Mouse (Mus musculus) MN1 (cell line): ENCODE measurements around the gene Islr2.
A peak's percentile ranks its signal among the peaks of the same experiment; 100 is the strongest.

Experiments used
- DNase-seq: peaks from one replicate; pipeline ENCODE4 v3.0.0-alpha.2; 2016; ENCODE audit warnings: low spot score

Gene Islr2

GRCm38 (mm10) chr9:58196610-58197567 is 7.2 kb downstream of the Islr2 start:
- no peak for DNase-seq

GRCm38 (mm10) chr9:58196141-58196540 is 8.0 kb downstream of the Islr2 start:
- DNase-seq, result no peak

DNA sequence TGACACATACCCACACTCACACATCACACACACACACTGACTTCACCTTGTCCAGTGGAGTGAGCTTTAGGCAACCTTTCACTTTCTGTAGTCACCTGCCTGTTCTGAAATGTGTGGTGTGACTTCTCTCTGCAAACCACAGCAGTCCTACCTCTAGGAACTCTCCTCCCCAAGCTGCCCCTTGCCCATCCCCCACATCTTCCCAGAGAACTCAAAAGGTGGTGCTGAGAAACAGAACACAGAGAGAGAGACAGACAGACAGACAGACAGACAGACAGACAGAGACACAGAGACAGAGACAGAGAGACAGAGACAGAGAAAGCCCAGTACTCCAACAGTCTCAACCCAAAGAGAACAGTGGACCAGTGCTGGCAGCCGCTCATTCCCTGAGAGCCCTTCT is 8.4 kb downstream of the Islr2 start:
- DNase-seq, result no peak

DNA sequence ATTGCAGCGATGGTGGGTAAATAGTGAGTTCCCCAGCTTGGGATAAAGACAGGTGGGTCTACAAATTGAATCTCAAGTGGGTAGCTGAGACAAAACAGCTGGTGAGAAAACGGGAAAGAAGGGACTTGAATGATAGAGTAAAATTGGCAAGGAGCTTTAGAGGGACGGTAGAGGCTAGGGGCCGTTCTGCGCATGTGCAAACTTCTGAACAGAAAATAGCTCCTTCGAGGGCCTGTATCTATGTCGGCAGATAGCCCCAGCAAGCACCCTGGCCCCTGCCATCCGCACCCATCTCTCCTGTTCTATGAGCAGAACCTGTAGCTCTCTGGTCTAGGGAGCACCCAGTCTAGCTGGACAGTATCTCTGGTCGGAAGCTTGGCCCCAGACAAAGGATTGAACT is 9.9 kb downstream of the Islr2 start:
- no peak for DNase-seq

- DNase-seq, result no peak
Observed at GRCm38 (mm10) chr9:58184456-58184855, 19.7 kb downstream of the Islr2 start.

DNA sequence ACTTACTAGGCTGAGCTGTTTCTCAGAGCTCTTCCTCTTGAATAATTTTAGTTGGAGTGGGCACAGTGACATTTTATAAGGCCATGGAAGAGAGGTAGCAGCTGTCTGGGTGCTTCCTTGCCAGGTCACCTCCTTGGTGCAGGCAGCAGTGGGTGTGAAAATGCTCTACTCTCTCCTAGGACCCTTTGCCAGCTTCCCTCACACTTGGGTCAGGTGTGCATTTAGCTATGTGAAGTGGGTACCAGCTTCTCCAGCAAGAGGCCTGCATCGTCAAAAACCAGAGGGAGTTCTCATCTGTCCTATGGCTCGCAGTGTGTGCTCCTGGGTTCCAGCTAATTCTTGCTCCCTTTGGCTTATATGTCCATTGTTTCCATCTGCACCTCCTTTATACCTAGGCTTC is 24.7 kb downstream of the Islr2 start:
- DNase-seq, result no peak

- no peak for DNase-seq
Observed at GRCm38 (mm10) chr9:58177165-58177564, 27.0 kb downstream of the Islr2 start.

DNA sequence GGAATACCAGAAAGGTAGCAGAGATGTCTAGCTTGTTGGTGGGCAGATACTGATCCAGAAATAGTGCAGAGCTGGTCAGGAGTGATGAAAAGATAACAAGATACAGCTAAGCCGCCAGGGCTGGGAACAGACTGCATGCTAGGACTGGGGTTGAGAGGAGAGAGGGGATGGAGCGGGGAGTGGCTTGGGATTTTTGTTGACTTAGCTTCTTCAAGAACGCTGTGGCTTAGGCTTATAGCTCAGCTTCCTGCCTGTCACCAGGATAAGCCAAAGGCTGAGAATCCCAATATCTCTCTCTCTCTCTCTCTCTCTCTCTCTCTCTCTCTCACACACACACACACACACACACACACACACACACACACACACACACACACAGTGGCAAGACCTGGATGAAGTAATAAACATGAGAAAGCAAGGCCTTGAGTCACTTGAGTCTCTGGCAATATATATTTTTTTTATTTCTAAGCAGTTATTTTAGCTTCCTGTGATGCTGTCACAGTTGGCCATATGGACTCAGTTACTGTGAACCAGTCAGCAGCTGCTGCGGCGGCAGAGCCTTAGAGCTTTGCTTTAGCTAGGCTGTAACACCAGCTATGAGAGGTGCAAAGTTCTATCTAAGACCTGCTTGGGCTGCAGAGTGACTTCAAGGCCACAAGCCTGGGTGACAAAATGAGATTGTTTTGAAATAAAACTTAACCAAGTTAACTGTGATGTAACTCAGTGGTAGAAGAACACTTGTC is 28.2 kb downstream of the Islr2 start:
- peak; percentile 70 for DNase-seq

DNA sequence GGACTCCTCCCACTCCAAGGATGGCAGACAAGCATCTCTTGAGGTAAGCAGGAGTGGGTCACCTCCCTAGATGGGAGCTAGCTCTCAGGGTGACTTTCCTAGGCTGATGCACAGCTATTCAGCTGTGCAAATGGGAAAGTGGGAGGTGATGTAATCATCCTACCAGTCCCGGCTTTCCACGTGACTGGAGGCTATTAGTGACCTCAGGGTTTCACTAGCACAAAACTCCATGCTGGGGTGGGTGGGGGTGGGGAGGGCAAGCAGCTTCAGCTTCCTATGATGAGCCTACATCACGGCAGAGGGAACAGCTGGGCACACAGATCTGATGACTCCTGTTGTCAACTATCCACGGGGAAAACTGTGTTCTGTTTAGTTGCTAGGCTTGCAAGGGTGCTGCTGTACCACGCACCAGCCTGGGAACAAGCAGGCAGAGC is 29.3 kb downstream of the Islr2 start:
- peak; percentile 80 for DNase-seq

DNA sequence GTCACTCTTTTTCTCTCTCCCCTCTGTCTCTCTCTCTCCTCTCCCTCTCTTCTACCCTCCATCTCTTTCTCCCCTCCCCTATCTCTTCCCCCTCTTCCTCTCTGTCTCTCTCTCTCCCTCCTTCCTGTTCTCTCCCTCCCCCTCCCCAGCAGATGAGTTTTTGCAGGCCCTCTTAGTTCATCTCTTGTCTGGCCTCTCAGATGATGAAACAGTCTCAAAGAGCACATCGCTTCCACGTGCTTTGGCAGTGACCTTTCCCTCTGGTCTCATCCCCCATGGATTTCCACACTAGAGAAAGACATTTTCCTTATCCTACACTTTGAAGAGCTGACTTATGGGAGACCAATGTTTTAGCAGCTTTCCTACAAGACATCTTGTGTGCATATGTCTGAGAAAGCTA is 31.3 kb downstream of the Islr2 start:
- peak; percentile 29 for DNase-seq

DNA sequence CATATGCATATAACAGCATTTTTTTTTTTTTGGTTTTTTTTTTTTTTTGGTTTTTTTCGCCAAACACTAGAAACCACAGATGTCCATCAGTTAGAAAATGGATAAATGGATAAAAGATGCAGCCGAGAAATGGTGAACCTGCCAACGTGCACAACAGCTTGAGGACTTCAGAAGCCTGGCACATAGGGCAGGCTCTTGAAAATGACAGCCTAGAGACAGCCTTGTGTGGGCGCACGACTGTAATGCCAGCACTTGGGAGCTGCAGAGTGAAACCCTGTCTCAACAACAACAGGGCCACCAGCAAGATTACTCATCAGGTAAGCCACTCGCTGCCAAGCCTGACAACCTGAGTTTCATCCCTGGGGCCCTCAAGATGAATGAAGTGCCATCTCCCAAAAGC is 34.7 kb downstream of the Islr2 start:
- DNase-seq, result no peak

DNA sequence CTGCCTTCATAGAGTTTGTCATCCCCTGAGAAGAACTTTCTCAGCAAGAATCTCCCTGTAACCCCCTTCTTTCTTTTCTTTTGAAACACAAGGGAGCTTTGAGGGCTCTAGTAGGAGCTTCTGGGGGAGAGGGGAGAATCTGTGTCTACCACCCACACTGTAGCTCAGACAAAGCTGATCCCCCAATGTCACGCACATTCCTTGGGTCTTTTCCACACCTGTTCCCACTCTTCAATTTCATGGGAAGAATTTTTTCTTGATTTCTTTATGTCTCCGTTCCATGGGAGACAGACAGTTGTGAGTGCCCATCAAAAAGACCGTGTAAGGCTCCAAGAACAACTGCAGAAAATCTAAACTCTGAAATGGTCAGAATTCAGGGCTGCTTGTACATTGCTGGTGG is 35.2 kb downstream of the Islr2 start:
- DNase-seq, result no peak

DNA sequence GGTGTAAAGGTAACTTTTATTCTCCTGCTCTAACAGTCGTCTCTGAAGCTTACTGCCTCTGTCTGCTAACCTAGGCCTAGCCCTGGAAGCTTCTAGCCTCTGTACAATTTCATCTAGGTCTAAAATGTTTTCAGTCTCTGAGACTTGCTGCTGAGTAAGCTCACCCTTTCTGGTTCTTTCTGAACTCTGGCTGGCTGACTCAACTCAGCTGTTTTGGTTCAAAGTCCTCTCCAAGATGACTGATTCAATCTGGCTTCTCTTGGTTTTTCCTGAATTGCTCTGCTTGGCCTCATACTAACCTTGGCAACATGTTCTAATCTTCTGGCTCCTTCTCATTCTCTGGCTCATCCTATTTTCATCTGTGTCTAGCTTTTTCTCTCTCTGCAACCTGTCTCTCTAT is 38.3 kb downstream of the Islr2 start:
- DNase-seq, result no peak

GRCm38 (mm10) chr9:58163146-58163545 is 41.0 kb downstream of the Islr2 start:
- DNase-seq, result no peak

- no peak for DNase-seq
Observed at GRCm38 (mm10) chr9:58162173-58162572, 41.9 kb downstream of the Islr2 start.

- no peak for DNase-seq
Observed at GRCm38 (mm10) chr9:58160315-58160714, 43.8 kb downstream of the Islr2 start.

- DNase-seq, result peak; percentile 67
Observed at GRCm38 (mm10) chr9:58159855-58160254, 44.3 kb downstream of the Islr2 start.

DNA sequence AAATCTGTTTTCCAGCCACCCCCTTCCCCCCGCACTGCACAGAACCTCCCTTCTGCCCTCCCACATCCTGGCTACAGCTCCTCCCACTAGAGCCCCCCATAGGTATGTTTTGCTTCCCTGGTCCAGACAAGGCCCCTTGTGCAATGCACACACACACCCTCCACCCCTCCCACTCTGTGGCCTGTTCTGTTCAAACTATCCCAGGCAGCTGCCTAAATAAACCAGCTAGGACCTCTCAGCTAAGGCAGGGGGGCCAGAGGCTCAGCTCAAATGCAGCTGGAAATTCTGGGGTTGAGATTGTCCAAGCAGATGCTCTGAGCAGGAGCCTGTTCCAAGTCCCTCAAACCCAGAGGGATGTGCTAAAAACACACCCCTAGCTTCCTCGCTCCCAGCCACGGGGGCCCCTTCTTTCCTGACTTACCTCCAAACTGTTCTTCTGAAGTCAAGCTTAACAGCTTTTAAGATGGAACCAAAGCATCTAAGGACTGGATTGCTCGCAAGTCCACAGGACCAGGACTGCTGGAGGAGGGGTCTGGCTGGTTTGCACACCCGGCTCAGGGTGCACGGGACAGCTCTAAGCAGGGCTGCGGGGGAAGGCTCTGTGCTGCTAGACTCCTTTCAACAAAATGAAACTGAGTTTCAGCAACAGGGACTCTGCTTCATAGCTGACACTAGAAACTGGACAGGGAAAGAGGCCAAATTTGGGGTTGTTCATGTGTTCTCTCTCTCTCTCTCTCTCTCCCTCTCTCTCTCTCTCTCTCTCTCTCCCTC is 45.4 kb downstream of the Islr2 start:
- peak; percentile 72 for DNase-seq

- DNase-seq, result peak; percentile 79
Observed at GRCm38 (mm10) chr9:58157838-58158237, 46.3 kb downstream of the Islr2 start.

GRCm38 (mm10) chr9:58156819-58157560 is 47.1 kb downstream of the Islr2 start:
- no peak for DNase-seq

DNA sequence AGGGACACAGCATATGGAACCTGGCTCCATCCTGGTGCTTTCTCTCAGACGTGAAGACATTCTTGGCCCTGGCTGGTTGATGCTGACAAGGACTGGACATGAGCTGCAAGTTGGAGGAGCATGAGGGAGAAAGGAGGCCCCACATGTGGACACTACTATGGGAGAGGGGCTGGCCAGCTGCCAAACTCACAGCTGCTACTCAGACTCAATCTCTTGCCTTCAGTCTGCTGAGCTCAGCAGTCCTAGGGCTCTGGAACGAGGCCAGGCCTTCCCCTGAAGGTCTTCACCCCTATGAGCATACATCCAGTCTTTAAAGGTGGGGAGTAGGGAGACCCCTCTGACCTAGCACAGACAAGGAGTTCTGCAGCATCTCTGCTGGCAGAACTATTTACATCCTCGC is 48.8 kb downstream of the Islr2 start:
- peak; percentile 55 for DNase-seq

- no peak for DNase-seq
Observed at GRCm38 (mm10) chr9:58153095-58153494, 51.0 kb downstream of the Islr2 start.
